Mouse (Mus musculus) kidney, postnatal 36 days (tissue): ENCODE data around the gene Etnppl.
A peak's percentile ranks its signal among the peaks of the same experiment; 100 is the strongest.

ENCODE experiments used
- DNase-seq, 2 experiments: peaks; one replicate each; pipeline ENCODE4 v3.0.0; 2021 to 2022; ENCODE audit warnings: mixed read lengths in 2 of 2

Gene Etnppl

DNA sequence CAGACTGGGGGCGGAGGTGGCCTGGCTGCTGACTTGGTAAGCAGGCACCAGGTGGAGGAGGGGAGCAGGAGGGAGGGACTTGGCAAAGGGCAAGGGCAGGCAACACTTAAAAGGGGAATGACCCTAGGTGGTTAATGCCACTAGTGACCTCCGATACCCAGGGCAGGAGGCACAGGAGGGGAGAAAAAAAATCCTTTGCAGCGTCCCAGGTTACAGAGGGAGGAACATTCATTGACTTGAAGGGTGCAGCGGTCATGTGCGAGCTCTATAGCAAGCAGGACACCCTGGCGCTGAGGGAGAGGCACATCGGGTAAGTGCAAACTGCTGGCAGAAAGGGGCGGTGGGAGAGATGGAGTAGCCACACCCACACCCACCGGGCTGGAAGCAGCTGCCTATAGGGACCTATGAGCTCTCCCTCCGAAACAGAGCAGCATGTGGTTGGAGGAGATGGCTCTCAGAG, at the start of gene Etnppl:
TSS of gene Etnppl (plus strand) at position 10 of the 460 bp plus-strand sequence.
- peak; percentile 80 to 84 for DNase-seq

GRCm38 (mm10) chr3:130568331-130569095, 48.7 kb upstream of the Etnppl start:
- no peak for DNase-seq

- no peak for DNase-seq
These were observed 44.0 kb upstream of the Etnppl start for GRCm38 (mm10) chr3:130573243-130573642.

- peak; percentile 36 to 66 for DNase-seq
These were observed 42.6 kb upstream of the Etnppl start for GRCm38 (mm10) chr3:130574652-130575051.

- peak; percentile 13 to 44 for DNase-seq
These were observed 40.6 kb upstream of the Etnppl start for GRCm38 (mm10) chr3:130576683-130577082.

GRCm38 (mm10) chr3:130579501-130579900, 37.7 kb upstream of the Etnppl start:
- peak in 1 of 2 experiments; percentile 15 for DNase-seq

DNA sequence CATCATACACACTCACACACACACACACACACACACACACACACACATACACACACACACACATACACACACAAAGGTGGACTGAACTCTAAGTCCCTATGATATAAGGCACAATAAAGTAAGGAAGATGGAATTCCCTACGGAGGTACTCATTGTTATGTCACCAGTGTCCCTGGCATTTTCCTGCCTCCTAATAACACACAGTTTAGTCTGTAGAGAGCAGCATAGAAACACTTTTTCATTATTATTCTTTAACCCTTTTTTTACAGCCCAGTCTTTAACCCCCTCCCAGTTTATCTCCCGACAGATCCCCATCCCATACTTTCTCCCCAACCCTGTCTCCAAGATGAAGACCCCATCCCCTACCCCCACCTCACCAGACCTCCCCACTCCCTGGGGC, 35.7 kb upstream of the Etnppl start:
- no peak for DNase-seq

DNA sequence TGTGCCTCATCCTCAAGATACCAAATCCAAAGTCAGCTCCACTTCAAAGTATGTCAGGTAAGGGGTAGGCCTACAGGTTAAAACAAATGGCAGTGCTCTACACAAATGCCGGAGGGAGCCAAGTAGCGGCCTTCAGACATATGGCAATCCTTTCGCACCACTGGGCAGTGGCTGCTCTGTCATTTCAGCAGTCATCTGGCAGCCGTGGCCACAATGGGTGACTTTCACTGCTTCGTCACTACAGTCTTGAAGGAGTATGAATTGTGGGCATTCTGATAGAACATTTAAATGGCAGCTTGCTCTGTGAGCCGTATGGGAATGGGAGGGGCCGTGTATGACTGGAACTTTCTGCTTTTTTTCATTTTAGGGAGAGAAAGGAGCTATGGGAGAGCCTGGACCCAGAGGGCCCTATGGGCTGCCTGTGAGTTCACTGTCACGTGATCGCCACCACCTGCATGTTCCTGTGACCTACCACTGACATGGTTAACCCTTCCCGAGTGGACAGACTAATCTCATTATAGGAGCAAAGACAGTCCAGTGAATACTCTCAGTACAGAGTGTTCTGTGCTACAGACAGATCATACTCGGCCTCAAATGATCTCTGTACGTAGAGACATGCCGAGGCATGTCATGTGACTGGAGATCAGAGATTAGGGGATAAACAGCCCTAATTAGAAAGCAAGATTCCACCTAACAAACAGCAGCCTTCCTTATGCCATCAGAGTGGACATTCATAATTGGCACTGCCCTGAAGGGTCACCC, 34.2 kb upstream of the Etnppl start:
- peak in 1 of 2 experiments; percentile 36 for DNase-seq

DNA sequence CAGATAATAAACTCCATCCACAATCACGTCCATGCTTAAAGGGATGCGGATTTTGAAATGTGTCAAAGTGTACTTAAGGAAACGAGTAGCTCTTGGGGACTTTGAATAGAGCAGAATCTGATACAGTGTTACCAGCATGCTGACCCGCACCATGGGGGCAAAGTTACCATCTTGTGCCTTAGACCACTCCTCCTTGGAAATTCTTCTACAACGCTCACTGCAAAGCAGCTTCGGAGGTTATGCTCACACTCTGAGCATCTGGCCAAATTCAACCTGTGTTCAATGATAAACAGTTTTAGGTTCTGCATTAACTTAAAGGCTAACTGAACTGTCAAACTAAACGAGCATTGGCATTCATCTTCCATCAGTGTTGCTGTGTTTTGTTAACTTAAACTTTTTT, 33.2 kb upstream of the Etnppl start:
- DNase-seq = peak in 1 of 2 experiments; percentile 12

GRCm38 (mm10) chr3:130595050-130595449, 22.2 kb upstream of the Etnppl start:
- DNase-seq = no peak

GRCm38 (mm10) chr3:130601491-130601890, 15.8 kb upstream of the Etnppl start:
- no peak for DNase-seq

GRCm38 (mm10) chr3:130607924-130608323, 9.3 kb upstream of the Etnppl start:
- DNase-seq = peak; percentile 29 to 55

DNA sequence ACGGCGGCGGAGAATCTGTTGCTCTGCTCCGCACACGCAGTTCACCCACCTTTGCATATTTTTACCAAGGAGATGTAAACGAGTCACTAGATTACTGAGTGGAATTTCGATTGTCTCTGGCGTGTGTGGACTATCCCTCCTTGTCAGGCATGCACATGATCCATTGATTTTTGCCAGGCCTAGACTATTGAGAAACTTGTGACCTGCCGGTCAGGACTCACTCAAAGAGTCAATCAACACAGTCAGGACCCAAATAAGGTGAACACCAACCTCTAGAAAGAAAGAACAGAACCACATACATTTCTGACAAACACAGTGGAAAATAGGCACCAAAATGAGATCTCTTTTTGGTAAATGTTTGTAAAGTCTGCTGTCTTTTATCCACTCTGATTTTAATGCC, 2.8 kb upstream of the Etnppl start:
- no peak for DNase-seq

- no peak for DNase-seq
These were observed 1.6 kb upstream of the Etnppl start for GRCm38 (mm10) chr3:130615625-130616024.

- no peak for DNase-seq
These were observed 3.4 kb downstream of the Etnppl start for GRCm38 (mm10) chr3:130620517-130621146.

- DNase-seq = no peak
These were observed 11.1 kb downstream of the Etnppl start for GRCm38 (mm10) chr3:130628358-130628757.

DNA sequence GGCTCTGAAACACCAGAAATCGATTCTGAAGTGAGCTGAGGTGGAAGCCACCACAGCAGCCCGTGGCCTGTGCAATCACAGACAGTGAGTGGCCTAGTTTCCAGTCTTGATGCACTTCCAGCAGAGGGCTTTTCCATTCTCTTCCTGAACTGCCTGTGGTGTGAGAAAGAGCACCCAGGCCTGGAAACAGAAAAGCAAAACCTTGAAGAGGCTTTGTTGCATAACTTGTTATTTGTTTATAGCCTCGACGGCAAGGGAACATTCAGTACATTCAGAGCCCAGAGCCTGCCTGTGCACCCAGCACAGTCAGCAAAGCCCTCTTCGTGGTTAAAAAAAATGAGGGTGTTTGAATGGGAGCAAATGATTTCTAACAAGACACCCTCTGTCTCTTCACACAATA, 16.6 kb downstream of the Etnppl start:
- peak in 1 of 2 experiments; percentile 12 for DNase-seq

DNA sequence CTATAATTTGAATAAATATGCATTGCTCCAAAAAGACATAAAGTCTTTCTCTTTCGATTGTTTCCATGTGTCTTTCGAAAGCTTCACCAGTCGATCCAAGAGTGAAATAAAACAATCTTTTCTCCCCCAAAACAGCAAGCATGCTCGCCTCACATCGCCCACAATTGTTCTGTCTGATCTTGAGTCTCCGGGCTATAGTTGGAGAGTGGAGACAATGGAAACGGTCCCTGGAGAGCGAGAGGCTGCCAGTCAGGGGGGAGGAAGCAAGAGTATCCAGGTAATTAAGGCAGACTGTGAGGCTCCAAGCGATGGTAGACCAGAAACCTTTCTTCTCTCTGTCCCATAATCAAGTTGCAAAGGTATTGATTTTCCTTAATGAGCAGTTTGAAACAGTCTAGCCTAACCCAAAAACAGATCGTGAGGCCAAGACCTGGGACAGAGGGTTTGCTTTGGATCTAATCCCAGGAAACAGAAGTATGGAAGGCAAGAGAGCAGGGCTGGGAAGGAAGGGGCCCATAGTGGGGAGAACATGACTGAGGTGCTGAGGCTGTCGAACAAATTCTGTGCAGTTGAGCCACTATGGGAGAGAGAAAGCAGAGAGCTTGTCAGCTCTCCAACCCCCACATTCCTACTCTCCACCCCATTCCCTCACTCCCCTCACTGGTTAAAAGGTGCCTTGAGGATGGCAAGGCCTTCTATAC, 29.0 kb downstream of the Etnppl start:
- DNase-seq = no peak

GRCm38 (mm10) chr3:130649569-130649968, 32.3 kb downstream of the Etnppl start:
- DNase-seq = no peak

DNA sequence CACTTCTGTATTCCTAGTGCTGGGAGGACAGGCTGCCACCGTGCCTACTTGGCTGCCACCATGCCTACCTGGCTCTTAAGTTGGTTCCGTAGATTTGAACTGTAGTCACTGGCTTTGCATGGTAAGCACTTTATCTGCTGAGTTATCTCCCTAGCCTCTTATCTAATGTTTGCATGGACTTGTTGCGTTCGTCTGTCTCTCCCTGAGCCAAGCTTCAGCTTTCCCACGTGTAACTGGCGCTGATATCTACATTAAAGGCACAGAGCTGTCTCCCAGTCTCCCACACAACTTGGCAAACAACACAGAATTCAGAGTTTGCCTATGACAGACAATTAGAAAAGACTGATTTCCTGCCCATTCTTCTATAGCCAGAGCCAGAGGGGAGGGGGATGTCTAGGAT, 43.4 kb downstream of the Etnppl start:
- no peak for DNase-seq

GRCm38 (mm10) chr3:130662496-130662895, 45.2 kb downstream of the Etnppl start:
- DNase-seq = no peak

DNA sequence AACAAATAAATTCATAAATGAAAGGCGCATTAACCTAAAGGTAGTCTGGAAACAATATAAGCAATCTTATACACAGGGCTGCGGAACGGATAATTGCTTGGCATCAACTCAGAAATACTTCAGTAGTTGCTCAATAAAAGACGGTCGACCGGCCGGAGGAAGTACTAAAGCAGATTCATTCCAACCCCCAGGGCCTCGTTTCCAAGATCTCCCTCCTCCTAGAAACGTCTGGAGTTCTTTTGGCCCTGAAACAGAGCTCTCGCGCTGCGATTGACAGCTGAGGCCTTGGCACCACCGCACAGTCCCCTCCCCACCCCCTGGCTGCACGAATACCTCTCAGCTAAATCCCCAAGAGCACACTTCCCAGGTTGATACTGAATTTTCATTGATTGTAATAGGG, 54.0 kb downstream of the Etnppl start:
- DNase-seq = no peak
